Comparison of ENCODE assay signal across 12 mouse cellular contexts in the genomic region with DNA sequence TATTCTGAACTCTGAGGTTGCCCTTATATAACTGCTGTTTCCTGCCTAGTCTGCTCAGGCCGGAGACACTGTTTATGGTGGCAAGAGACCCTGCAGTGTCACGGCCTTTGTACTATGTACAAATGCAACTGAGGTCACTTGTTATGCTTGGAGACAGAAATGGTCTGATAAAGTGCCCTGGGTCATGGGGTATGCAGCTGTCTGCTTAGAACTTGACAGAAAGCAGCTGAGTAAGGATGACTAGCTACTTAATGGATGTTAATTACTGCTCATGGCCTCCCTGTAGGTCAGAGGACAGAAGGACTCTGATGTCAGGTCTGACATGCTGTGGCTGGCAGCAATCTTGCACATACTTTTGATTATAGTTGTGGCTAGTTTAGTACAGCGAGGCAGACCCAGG.
A peak's percentile ranks its signal among the peaks of the same experiment; 100 is the strongest.
DNase-seq lines count a peak whose midpoint lies in the region; ATAC-seq and TF ChIP-seq lines count a peak whose summit lies in the region.
"Had no signal": no experiment of that assay in that cellular context is flagged by ENCODE, and none has a peak within 500 bp of the region (broad histone marks: within the 10 kb centered on the region; RNA-seq: fewer than 3 reads in every experiment).

No protein-coding gene starts in this region.

- DNase-seq in adrenal gland, adult (ENCODE audit: inconsistent age in 2 of 2, low spot score in 1 of 2), result peak; percentile 4 to 54
- no peak for DNase-seq in adrenal gland, postnatal 4 days (ENCODE audit: low spot score in 2 of 2)
- peak; percentile 19 for DNase-seq in brain, embryonic 14.5 days (ENCODE audit: low read depth)
- no peak for DNase-seq in spleen, postnatal 14 days (ENCODE audit: low spot score in 2 of 2)
- DNase-seq in right cerebral cortex, postnatal 14 days, result no peak
- no peak for DNase-seq in layer of hippocampus, adult 9-10 months (ENCODE audit: low spot score)

- H3K9me3 ChIP-seq in heart, embryonic 12.5 days (replicated peaks), result no peaks in the 10 kb centered on the region
- no peaks in the 10 kb centered on the region for H3K9me3 ChIP-seq in kidney, embryonic 14.5 days (ENCODE audit: control insufficient read depth, low read length)
- H3K9me3 ChIP-seq: hindbrain, embryonic 15.5 days; limb, embryonic 15.5 days; midbrain, embryonic 10.5 days; stomach, embryonic 15.5 days had no signal

- no peak for TF ChIP-seq CTCF in brain, embryonic 14.5 days (IDR thresholded peaks at IDR 0.05; ENCODE audit: borderline replicate concordance, extremely low read depth, insufficient read depth, insufficient read length)

- H3K9ac ChIP-seq in heart, embryonic 12.5 days, result no peak overlapping the region
- H3K9ac ChIP-seq in kidney, embryonic 14.5 days (ENCODE audit: low read depth, low read length), result no peak overlapping the region
- H3K9ac ChIP-seq: hindbrain, embryonic 15.5 days; limb, embryonic 15.5 days; stomach, embryonic 15.5 days had no signal

- no peak overlapping the region for H3K4me2 ChIP-seq in heart, embryonic 12.5 days
- no peak overlapping the region for H3K4me2 ChIP-seq in kidney, embryonic 14.5 days (replicated peaks; ENCODE audit: low read depth, low read length)
- H3K4me2 ChIP-seq: hindbrain, embryonic 15.5 days; limb, embryonic 15.5 days; stomach, embryonic 15.5 days had no signal

- peaks cover 5% of the 10 kb centered on the region; the same call in 1 of the 2 replicates for H3K4me1 ChIP-seq in heart, embryonic 12.5 days (replicated peaks)
- peaks cover 3% of the 10 kb centered on the region; the same call in 1 of the 2 replicates for H3K4me1 ChIP-seq in kidney, embryonic 14.5 days (ENCODE audit: control insufficient read depth, insufficient read depth, low read length)
- H3K4me1 ChIP-seq: hindbrain, embryonic 15.5 days; limb, embryonic 15.5 days; midbrain, embryonic 10.5 days; stomach, embryonic 15.5 days had no signal

- H3K36me3 ChIP-seq in heart, embryonic 12.5 days, result no peaks in the 10 kb centered on the region
- H3K36me3 ChIP-seq in kidney, embryonic 14.5 days (ENCODE audit: control insufficient read depth, insufficient read depth, low read length), result no peaks in the 10 kb centered on the region
- H3K36me3 ChIP-seq: hindbrain, embryonic 15.5 days; limb, embryonic 15.5 days; midbrain, embryonic 10.5 days; stomach, embryonic 15.5 days had no signal

- ATAC-seq in heart, embryonic 12.5 days (ENCODE audit: insufficient number of reproducible peaks, low FRiP score), result peak; percentile 69; the same call in 1 of the 2 replicates
- peak; percentile 98 for ATAC-seq in kidney, embryonic 14.5 days (ENCODE audit: low FRiP score, low TSS enrichment)

- H3K27me3 ChIP-seq in heart, embryonic 12.5 days (replicated peaks), result no peaks in the 10 kb centered on the region
- H3K27me3 ChIP-seq in kidney, embryonic 14.5 days (ENCODE audit: control insufficient read depth, insufficient read depth, low read length), result no peaks in the 10 kb centered on the region
- H3K27me3 ChIP-seq: hindbrain, embryonic 15.5 days; limb, embryonic 15.5 days; stomach, embryonic 15.5 days had no signal

- TF ChIP-seq POLR2A in brain, embryonic 14.5 days (IDR thresholded peaks at IDR 0.05; ENCODE audit: borderline replicate concordance, extremely low read depth, insufficient read depth, insufficient read length, poor library complexity, severe bottlenecking), result no peak

- H3K4me3 ChIP-seq in heart, embryonic 12.5 days, result no peak overlapping the region
- H3K4me3 ChIP-seq in kidney, embryonic 14.5 days (ENCODE audit: low read length), result no peak overlapping the region
- H3K4me3 ChIP-seq: hindbrain, embryonic 15.5 days; limb, embryonic 15.5 days; midbrain, embryonic 10.5 days; stomach, embryonic 15.5 days had no signal

- WGBS in heart, embryonic 12.5 days, result 28% methylated on average over 3 of the region's 3 CpGs
- 10% methylated on average over 3 of the region's 3 CpGs for WGBS in kidney, embryonic 14.5 days

- H3K27ac ChIP-seq in heart, embryonic 12.5 days (ENCODE audit: poor library complexity, severe bottlenecking), result no peak overlapping the region
- H3K27ac ChIP-seq in kidney, embryonic 14.5 days (ENCODE audit: low read depth, low read length), result peak overlapping the region; percentile 17; the same call in 1 of the 2 replicates
- H3K27ac ChIP-seq: hindbrain, embryonic 15.5 days; limb, embryonic 15.5 days; midbrain, embryonic 10.5 days; stomach, embryonic 15.5 days had no signal

Comparison
In these comparisons a context has a peak if more than half of its experiments do, and no peak if none do; other contexts are left out.
1. DNase-seq: peak in adrenal gland, adult (2 of 2) and brain, embryonic 14.5 days (single experiment); none in adrenal gland, postnatal 4 days (0 of 2), spleen, postnatal 14 days (0 of 2), right cerebral cortex, postnatal 14 days (single experiment) and layer of hippocampus, adult 9-10 months (single experiment).